Mouse (Mus musculus): ENCODE measurements around the gene Bsg. TPM values are rescaled to one million over a fixed set of nuclear protein-coding genes. Genes with fewer than 3 reads are reported as not detected.

Bsg gene
- polyA plus RNA-seq, 1 experiment from 2014 or later = 576 TPM

- no peak within 1 kb of the TSS for H3K9ac ChIP-seq (ENCODE audit: low read length)
- no peak for DNase-seq (ENCODE audit: low spot score, missing footprints)
- H3K9me3 ChIP-seq (ENCODE audit: control insufficient read depth, low read length) = no peaks in the 10 kb centered on the region; the same call in 1 of the 2 replicates
- no peak within 1 kb of the TSS for H3K27ac ChIP-seq (ENCODE audit: low read depth, low read length)
- 84% methylated on average over 4 of the region's 4 CpGs for WGBS
- peaks cover 4% of the 10 kb centered on the region for H3K4me1 ChIP-seq (ENCODE audit: control insufficient read depth, insufficient read depth, low read length)
- H3K36me3 ChIP-seq (ENCODE audit: control insufficient read depth, insufficient read depth, low read length) = peaks cover 31% of the 10 kb centered on the region
- H3K4me3 ChIP-seq (ENCODE audit: low read depth, low read length) = no peak within 1 kb of the TSS
- H3K4me2 ChIP-seq = no peak within 1 kb of the TSS
- no peaks in the 10 kb centered on the region for H3K27me3 ChIP-seq (ENCODE audit: control insufficient read depth, insufficient read depth, low read length)
- no peak for ATAC-seq (ENCODE audit: low FRiP score)
These were observed 15.6 kb upstream of the Bsg start, which contains the start of gene Gzmm for GRCm38 (mm10) chr10:79688720-79689119. Gene Gzmm, plus strand, starts transcription at chr10:79689020.

- H3K4me2 ChIP-seq = no peak overlapping the region
- H3K9ac ChIP-seq (ENCODE audit: low read length) = no peak overlapping the region
- no peak for DNase-seq (ENCODE audit: low spot score, missing footprints)
- no peaks in the 10 kb centered on the region for H3K27me3 ChIP-seq (ENCODE audit: control insufficient read depth, insufficient read depth, low read length)
- no peaks in the 10 kb centered on the region; the same call in 1 of the 2 replicates for H3K9me3 ChIP-seq (ENCODE audit: control insufficient read depth, low read length)
- H3K4me1 ChIP-seq (ENCODE audit: control insufficient read depth, insufficient read depth, low read length) = no peaks in the 10 kb centered on the region
- peaks cover 31% of the 10 kb centered on the region for H3K36me3 ChIP-seq (ENCODE audit: control insufficient read depth, insufficient read depth, low read length)
- WGBS = 92% methylated on average over 3 of the region's 3 CpGs
- H3K27ac ChIP-seq (ENCODE audit: low read depth, low read length) = no peak overlapping the region
- no peak for ATAC-seq (ENCODE audit: low FRiP score)
- H3K4me3 ChIP-seq (ENCODE audit: low read depth, low read length) = no peak overlapping the region
These were observed 15.1 kb upstream of the Bsg start for GRCm38 (mm10) chr10:79689178-79689577.

- Histone ChIP-seq H3K36me3 (ENCODE audit: control insufficient read depth, insufficient read depth, low read length) (peaks cover 13% of the 10 kb centered on the region), H3K4me2 (no peak overlapping the region), H3K27me3 (ENCODE audit: control insufficient read depth, insufficient read depth, low read length) (no peaks in the 10 kb centered on the region), H3K9ac (ENCODE audit: low read length) (no peak overlapping the region), H3K27ac (ENCODE audit: low read depth, low read length) (no peak overlapping the region), H3K4me3 (ENCODE audit: low read depth, low read length) (no peak overlapping the region), H3K9me3 (ENCODE audit: control insufficient read depth, low read length) (no peaks in the 10 kb centered on the region; the same call in 1 of the 2 replicates), H3K4me1 (ENCODE audit: control insufficient read depth, insufficient read depth, low read length) (no peaks in the 10 kb centered on the region)
- DNase-seq (ENCODE audit: low spot score, missing footprints) = no peak
- WGBS = 89% methylated on average over 2 of the region's 2 CpGs
- no peak for ATAC-seq (ENCODE audit: low FRiP score)
These were observed 12.2 kb upstream of the Bsg start for GRCm38 (mm10) chr10:79691986-79692548.

DNA sequence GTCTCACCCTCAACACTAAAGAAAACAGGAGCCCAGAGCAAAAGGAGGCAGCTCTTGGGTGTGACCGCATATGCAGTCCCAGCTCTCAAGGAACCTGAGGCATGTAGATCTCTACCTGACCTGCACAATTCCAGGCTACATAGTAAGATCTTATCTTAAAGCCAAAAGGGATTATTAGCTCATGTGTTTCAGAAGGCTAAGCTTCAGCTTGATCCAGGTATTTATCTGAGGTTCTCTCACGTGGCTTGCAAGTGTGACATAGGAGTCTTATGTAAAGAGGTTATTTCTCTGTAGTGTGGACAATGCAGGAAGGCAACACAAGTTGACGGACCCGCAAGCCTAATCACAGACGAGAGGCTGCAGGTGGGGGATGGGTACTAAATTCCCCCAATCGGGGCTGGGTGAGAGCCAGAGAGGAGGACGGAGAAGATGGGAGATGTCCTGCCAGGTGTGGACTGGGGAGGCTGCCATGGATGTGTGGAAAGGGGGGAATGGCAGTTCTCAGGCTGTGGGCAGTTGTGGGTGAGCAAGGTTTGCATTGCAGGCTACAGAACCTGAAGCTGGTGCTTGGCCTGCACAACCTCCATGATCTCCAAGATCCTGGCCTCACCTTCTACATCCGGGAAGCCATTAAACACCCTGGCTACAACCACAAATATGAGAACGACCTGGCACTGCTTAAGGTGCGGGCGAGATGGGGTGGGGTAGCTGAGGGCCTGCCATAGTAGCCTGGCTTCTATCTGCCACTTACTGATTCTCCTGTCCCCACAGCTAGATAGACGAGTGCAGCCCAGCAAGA, 10.5 kb upstream of the Bsg start:
- Histone ChIP-seq H3K4me1 (ENCODE audit: control insufficient read depth, insufficient read depth, low read length) (no peaks in the 10 kb centered on the region), H3K9ac (ENCODE audit: low read length) (no peak overlapping the region)
- WGBS = 82% methylated on average over 12 of the region's 12 CpGs

GRCm38 (mm10) chr10:79694379-79694655, 10.0 kb upstream of the Bsg start:
- WGBS = 84% methylated on average over 6 of the region's 6 CpGs
- DNase-seq (ENCODE audit: low spot score, missing footprints) = no peak

More for the DNA sequence above, 10.5 kb upstream of the Bsg start:
- Histone ChIP-seq H3K27ac (ENCODE audit: low read depth, low read length) (no peak overlapping the region), H3K36me3 (ENCODE audit: control insufficient read depth, insufficient read depth, low read length) (0 out of 2 replicates have a peak, but pooled peaks cover 2% of the 10 kb centered on the region), H3K4me3 (ENCODE audit: low read depth, low read length) (no peak overlapping the region), H3K9me3 (ENCODE audit: control insufficient read depth, low read length) (no peaks in the 10 kb centered on the region; the same call in 1 of the 2 replicates), H3K4me2 (no peak overlapping the region), H3K27me3 (ENCODE audit: control insufficient read depth, insufficient read depth, low read length) (no peaks in the 10 kb centered on the region)
- ATAC-seq (ENCODE audit: low FRiP score) (no peak), DNase-seq (ENCODE audit: low spot score, missing footprints) (no peak)

GRCm38 (mm10) chr10:79695231-79696128, 8.8 kb upstream of the Bsg start:
- H3K9ac ChIP-seq (ENCODE audit: low read length) = no peak overlapping the region
- H3K4me3 ChIP-seq (ENCODE audit: low read depth, low read length) = no peak overlapping the region
- 65% methylated on average over 13 of the region's 13 CpGs for WGBS
- peak; percentile 71; the same call in 1 of the 2 replicates for ATAC-seq (ENCODE audit: low FRiP score)
- H3K27me3 ChIP-seq (ENCODE audit: control insufficient read depth, insufficient read depth, low read length) = no peaks in the 10 kb centered on the region
- no peak overlapping the region for H3K27ac ChIP-seq (ENCODE audit: low read depth, low read length)
- H3K9me3 ChIP-seq (ENCODE audit: control insufficient read depth, low read length) = no peaks in the 10 kb centered on the region; the same call in 1 of the 2 replicates
- DNase-seq (ENCODE audit: low spot score, missing footprints) = no peak
- no peak overlapping the region for H3K4me2 ChIP-seq
- H3K4me1 ChIP-seq (ENCODE audit: control insufficient read depth, insufficient read depth, low read length) = no peaks in the 10 kb centered on the region
- H3K36me3 ChIP-seq (ENCODE audit: control insufficient read depth, insufficient read depth, low read length) = no peaks in the 10 kb centered on the region

More at GRCm38 (mm10) chr10:79694379-79694655, 10.0 kb upstream of the Bsg start:
- no peaks in the 10 kb centered on the region for H3K27me3 ChIP-seq (ENCODE audit: control insufficient read depth, insufficient read depth, low read length)
- H3K9ac ChIP-seq (ENCODE audit: low read length) = no peak overlapping the region
- H3K9me3 ChIP-seq (ENCODE audit: control insufficient read depth, low read length) = no peaks in the 10 kb centered on the region; the same call in 1 of the 2 replicates
- H3K27ac ChIP-seq (ENCODE audit: low read depth, low read length) = no peak overlapping the region
- H3K4me1 ChIP-seq (ENCODE audit: control insufficient read depth, insufficient read depth, low read length) = no peaks in the 10 kb centered on the region
- no peaks in the 10 kb centered on the region for H3K36me3 ChIP-seq (ENCODE audit: control insufficient read depth, insufficient read depth, low read length)
- H3K4me3 ChIP-seq (ENCODE audit: low read depth, low read length) = no peak overlapping the region
- no peak overlapping the region for H3K4me2 ChIP-seq
- ATAC-seq (ENCODE audit: low FRiP score) = no peak

GRCm38 (mm10) chr10:79696129-79696651, 8.1 kb upstream of the Bsg start:
- Histone ChIP-seq H3K36me3 (ENCODE audit: control insufficient read depth, insufficient read depth, low read length) (no peaks in the 10 kb centered on the region), H3K4me3 (ENCODE audit: low read depth, low read length) (no peak overlapping the region), H3K9me3 (ENCODE audit: control insufficient read depth, low read length) (no peaks in the 10 kb centered on the region; the same call in 1 of the 2 replicates), H3K4me1 (ENCODE audit: control insufficient read depth, insufficient read depth, low read length) (no peaks in the 10 kb centered on the region), H3K4me2 (no peak overlapping the region), H3K27me3 (ENCODE audit: control insufficient read depth, insufficient read depth, low read length) (no peaks in the 10 kb centered on the region), H3K9ac (ENCODE audit: low read length) (no peak overlapping the region), H3K27ac (ENCODE audit: low read depth, low read length) (no peak overlapping the region)
- ATAC-seq (ENCODE audit: low FRiP score) = no peak
- no peak for DNase-seq (ENCODE audit: low spot score, missing footprints)
- 72% methylated on average over 9 of the region's 9 CpGs for WGBS

GRCm38 (mm10) chr10:79697916-79698315, 6.4 kb upstream of the Bsg start:
- Histone ChIP-seq H3K9me3 (ENCODE audit: control insufficient read depth, low read length) (no peaks in the 10 kb centered on the region), H3K4me1 (ENCODE audit: control insufficient read depth, insufficient read depth, low read length) (no peaks in the 10 kb centered on the region), H3K9ac (ENCODE audit: low read length) (no peak overlapping the region), H3K27ac (ENCODE audit: low read depth, low read length) (no peak overlapping the region), H3K27me3 (ENCODE audit: control insufficient read depth, insufficient read depth, low read length) (no peaks in the 10 kb centered on the region), H3K4me2 (no peak overlapping the region), H3K36me3 (ENCODE audit: control insufficient read depth, insufficient read depth, low read length) (no peaks in the 10 kb centered on the region), H3K4me3 (ENCODE audit: low read depth, low read length) (no peak overlapping the region)
- 86% methylated on average over 6 of the region's 6 CpGs for WGBS
- ATAC-seq (ENCODE audit: low FRiP score) (no peak), DNase-seq (ENCODE audit: low spot score, missing footprints) (no peak)
